Mouse (Mus musculus) c-Kit-positive CD71-negative TER-119-negative erythroid progenitor cells, embryonic 14.5 days (primary cell): Measurements from ENCODE around the gene Zmiz2.
"Not testable (repeated sequence)": the region's sequence is repeated elsewhere in the genome, so short reads cannot be mapped to it uniquely, and the experiment has no call there.

Source experiments
- DNase-seq: peaks from one replicate; pipeline ENCODE4 v3.0.0-alpha.2; 2013; ENCODE audit warnings: low read depth

Zmiz2 gene

GRCm38 (mm10) chr11:6398141-6398540, 9.3 kb downstream of the Zmiz2 start:
- no peak for DNase-seq

- peak; percentile 53 for DNase-seq
Observed at GRCm38 (mm10) chr11:6402515-6403510, 13.9 kb downstream of the Zmiz2 start.

- no peak for DNase-seq
Observed at GRCm38 (mm10) chr11:6403830-6404405, 15.0 kb downstream of the Zmiz2 start.

- no peak for DNase-seq
Observed at GRCm38 (mm10) chr11:6404699-6405566, 16.1 kb downstream of the Zmiz2 start.

- DNase-seq: no peak
Observed at GRCm38 (mm10) chr11:6405591-6406081, 16.8 kb downstream of the Zmiz2 start.

- DNase-seq: no peak
Observed at GRCm38 (mm10) chr11:6406251-6407161, 17.6 kb downstream of the Zmiz2 start.

GRCm38 (mm10) chr11:6407162-6407621, 18.3 kb downstream of the Zmiz2 start:
- DNase-seq: no peak

GRCm38 (mm10) chr11:6410050-6410602, 21.3 kb downstream of the Zmiz2 start:
- DNase-seq: no peak

- not testable (repeated sequence) for DNase-seq
Observed at GRCm38 (mm10) chr11:6410755-6411154, 21.9 kb downstream of the Zmiz2 start.

GRCm38 (mm10) chr11:6411684-6412083, 22.8 kb downstream of the Zmiz2 start:
- no peak for DNase-seq

GRCm38 (mm10) chr11:6413264-6413663, 24.4 kb downstream of the Zmiz2 start:
- DNase-seq: no peak

- peak; percentile 44 for DNase-seq
Observed at GRCm38 (mm10) chr11:6414751-6415550, 26.1 kb downstream of the Zmiz2 start, which contains the start of gene Ppia. Gene Ppia, plus strand, starts transcription at chr11:6415443.

- DNase-seq: peak; percentile 82
Observed at GRCm38 (mm10) chr11:6415551-6416404, 26.9 kb downstream of the Zmiz2 start.

- DNase-seq: peak; percentile 56
Observed at GRCm38 (mm10) chr11:6416405-6417034, 27.6 kb downstream of the Zmiz2 start.

- DNase-seq: no peak
Observed at GRCm38 (mm10) chr11:6417069-6417468, 28.2 kb downstream of the Zmiz2 start.

- no peak for DNase-seq
Observed at GRCm38 (mm10) chr11:6417490-6417889, 28.6 kb downstream of the Zmiz2 start.

- DNase-seq: no peak
Observed at GRCm38 (mm10) chr11:6418751-6419150, 29.9 kb downstream of the Zmiz2 start.

- DNase-seq: not testable (repeated sequence)
Observed at GRCm38 (mm10) chr11:6419156-6419555, 30.3 kb downstream of the Zmiz2 start.
